Mouse (Mus musculus): Measurements from ENCODE around the gene Evi2. TPM values are rescaled to one million over a fixed set of nuclear protein-coding genes. Genes with fewer than 3 reads are reported as not detected.

The Evi2 gene
- total RNA-seq, 2 experiments from 2014 or later: 0.10 TPM

DNA sequence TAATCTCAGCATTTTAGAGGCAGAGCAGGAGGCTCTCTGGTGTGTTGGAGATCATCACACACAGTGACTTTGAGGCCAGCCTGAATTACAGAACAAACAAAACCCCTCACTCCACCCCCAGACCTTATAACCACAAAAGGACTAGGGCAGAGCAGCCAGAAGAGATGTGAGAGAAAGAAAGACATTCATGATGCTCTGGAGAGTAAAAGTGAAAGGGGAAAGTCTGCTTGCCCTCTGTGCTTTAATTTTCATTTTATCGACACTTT is 6.1 kb downstream of the Evi2 start:
- DNase-seq: no peak

DNA sequence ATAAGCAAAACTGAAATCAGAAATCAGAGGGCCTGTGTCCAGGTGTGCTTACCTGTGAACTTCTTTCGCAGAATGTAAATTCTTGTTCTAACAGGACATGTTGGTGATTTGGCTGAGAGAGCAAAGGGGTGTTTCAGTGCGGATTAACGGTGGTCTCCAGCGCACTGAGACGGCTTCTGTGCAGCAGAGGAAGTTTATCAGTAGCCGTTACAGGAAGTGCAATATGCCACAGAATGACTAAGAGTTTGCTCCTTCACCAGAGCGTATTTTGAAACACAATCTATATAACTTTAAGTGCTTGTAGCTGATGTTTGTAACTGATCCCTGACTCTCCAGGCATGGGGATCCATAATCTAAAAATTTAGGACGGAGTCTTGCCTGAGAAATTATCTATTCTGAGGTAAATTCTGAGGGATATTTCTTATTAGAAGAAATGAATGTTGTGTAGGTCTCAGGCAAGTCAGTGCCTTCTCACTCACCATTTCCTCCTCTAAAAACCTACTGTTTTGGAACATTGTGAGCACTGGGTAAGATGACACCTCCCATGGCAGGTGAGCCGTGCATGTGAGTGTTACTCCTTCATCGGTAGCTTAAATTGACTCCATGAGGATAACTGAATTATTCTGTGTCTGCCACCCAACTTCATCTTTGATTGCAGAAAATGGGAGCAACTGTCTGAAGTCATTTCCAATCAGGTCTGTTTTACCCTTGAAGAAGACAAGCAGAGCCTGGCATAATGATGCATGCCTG is 6.7 kb downstream of the Evi2 start, which contains the start of gene Evi2b:
Gene Evi2b (minus strand): TSS at position 203 of the 750 bp plus-strand sequence.
- no peak for DNase-seq

DNA sequence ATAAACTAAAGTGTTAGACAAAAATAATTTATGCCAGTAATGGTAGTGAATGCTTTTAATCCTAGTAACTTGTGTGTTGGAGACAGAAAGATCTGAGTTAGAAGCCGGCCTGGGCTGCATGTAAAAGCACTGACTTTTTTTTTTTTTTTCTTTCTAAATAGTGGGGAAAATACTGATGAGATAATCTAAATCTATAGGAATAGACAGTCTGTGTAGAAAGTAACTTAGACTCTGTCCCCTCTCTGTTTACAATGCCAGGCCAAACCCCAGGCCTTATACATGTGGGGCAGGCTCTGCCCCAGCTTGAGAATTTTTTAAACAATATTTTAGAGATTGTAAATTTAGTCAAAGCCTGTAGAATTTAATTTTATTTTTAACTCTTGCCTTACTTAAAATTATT is 7.4 kb downstream of the Evi2 start:
- DNase-seq: no peak

DNA sequence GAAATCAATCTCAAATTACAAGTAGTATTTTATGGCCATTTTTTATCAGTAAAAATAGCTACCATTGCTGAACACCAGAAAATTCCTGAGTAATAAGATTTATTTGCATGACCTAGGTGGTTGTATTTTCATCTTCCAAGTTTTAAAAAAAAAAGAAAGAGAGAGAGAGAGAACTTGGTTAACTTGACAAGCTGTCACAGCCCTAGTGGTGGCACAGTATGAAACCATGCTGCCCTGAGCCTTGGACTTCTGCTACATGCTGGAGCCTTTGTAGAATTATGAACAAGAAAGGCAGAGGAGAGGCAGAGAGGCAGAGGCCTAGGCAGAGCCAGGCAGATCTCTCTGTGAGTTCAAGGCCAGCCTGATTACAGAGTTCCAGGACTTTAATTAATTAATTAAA is 8.5 kb downstream of the Evi2 start:
- no peak for DNase-seq

DNA sequence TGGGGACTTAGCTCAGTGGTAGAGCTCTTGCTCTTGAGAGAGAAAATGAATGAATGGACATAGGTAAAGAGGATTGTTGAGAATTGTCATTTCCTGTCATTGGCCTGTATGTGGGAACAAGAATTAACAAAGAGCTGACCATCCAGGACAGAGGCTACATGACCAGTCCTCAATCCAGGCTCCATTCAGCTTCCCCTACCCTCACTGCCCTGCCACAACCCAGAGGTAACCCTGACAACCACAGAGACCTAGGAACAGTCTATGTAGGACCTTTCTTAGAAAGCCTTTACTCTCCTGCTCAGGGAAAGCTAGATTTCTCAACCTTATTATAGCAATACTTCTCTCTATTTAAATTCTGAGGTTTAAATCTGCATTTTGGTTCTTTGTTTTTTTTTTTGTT is 9.6 kb downstream of the Evi2 start:
- DNase-seq: no peak

DNA sequence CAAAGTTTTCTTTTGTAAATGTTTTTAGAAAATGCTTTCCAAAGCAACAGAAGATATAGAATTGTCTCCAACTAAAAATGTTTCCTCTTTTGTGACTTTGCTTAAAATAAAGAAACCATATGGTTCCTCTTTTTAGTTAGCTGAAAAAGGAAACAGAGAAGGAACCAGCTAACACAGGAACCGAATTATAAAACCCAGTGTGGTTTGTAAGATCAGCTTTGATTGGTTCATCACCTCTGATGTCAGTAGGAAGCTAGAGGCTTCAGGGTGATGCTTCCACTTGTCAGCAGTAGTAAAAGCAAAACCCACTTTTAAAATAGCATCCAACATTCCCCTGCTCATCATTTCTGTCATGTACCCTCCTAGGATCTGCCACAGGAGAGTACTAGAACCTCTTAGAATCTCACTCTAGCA is 10.5 kb downstream of the Evi2 start:
- no peak for DNase-seq

DNA sequence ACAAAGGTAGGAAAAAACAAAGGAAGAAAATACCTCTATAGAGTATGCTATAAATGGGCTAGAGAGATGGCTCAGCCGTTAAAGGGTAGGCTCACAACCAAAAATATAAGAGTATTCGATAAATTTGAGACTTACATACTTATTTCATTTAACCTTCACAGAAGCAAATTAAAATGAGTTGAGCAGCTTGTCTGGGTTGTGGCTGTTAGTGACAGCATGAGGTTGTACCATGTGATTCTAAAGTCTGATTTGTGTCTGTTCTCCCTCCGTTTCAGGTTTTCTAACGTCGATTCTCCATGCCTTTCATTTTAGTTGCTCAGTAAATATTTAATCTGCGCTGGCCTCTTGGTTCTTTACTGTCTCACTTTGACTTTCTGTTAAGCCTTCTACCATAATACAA is 11.1 kb downstream of the Evi2 start:
- no peak for DNase-seq

DNA sequence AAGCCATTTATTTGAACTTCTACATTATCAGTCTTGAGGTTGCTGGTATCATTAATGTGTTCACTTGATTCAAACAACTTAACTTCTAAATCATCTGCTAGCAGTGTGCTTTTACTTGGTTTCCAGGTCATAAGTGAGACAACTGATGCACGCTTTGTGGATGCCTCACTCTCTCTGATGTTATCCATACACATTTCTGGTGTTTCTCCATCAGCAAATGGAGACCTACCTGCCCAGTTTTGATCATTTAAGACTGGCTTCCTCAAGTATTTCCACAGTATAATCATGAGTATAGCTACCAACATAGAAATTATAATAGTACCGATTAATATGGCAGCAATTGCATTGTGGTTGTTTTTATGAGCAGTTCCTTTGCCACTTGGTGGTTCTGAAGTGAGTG is 14.6 kb downstream of the Evi2 start:
- DNase-seq: no peak

DNA sequence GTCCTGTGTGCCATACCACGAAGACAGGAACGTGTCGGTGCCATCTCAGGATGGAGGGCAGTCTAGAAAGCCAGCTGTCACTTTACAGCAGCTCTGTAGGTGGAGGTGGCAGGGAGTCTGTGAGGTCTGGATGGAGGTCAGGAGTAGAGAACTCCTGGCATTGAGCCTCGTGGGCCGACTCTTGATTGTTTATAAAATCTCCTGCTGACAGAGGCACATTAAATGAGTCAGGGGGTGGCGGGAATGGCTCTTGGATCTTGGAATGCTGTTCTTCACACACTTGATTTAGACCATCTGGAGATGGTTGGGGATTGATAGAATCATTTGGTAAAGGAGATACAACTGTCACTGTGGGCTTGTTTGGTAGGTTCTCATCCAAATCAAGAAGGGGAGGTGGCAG is 15.1 kb downstream of the Evi2 start:
- no peak for DNase-seq

DNA sequence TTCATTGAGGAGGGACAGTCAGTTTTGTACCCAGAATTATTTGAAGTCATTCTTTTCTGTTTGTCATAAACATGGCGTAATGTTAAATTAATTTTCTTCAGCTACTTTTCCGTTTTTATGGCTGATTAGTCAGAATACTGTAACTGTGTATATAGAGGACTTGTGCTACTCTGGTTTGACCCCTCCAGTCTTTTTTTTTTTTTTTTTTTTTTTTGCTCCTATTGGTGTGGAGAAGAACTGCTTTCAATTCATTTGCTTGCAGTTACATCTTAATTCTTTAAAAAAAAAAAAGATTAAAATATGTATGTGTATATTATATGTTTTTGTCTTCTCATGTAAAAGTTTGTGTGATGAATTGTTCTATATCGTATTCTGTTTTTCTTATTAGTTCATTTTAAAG is 18.4 kb downstream of the Evi2 start:
- DNase-seq: no peak

DNA sequence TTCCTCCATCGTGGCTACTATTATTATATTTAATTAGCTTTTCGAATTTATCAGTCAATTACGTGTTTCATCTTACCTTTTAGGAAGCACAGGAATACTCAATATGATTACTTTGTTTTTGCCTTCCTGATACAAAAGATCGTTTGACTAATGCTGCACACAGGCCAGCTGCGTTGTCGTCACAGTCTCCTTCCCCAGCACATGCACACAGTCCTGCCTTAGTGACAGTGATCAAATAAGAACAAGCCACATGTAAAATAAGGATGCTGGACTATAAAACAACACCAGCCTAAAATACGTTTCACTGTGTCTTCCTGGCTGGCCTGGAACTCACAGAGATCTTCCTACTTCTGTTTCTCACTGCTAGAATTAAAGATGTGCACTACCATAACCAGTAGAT is 25.9 kb downstream of the Evi2 start:
- no peak for DNase-seq

DNA sequence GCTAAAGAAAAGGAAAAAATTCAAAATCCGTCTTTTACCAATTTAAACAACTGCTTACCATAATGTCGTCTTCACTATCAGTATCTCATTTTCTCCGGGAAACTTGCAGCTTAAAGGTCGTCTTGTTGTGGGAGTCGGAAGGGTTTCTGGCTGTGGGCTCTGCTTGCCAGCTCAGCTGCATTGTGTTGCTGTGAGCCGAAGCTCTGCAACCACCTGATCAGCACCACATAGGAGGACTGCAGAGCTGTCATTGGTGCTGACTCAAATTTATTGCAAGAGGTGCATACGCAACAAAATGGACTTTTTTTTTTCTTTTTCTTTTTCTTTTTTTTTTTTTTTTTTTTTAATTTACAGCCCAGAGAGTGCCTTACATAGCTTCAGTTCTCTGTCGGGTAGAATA is 26.5 kb downstream of the Evi2 start, which contains the start of gene Omg:
Gene Omg (minus strand): TSS at position 240 of the 400 bp plus-strand sequence.
- no peak for DNase-seq

DNA sequence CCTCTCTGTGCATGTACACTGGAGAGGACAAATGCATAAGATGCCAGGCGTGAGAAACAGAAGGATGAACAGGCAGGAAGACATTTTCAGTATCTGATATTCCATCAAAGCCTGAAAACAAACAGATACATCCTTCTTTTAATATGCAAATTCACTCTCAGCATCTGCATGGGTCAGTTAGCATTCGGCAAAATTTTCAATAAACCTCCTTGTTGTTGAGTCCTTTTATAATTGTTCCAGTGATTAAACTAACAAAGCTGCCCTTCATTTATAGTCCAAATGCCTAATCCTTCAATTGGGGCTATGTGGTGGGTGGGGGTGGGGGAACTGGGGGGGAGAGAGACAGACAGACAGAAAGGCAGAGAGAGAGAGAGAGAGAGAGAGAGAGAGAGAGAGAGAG is 27.5 kb downstream of the Evi2 start:
- no peak for DNase-seq

DNA sequence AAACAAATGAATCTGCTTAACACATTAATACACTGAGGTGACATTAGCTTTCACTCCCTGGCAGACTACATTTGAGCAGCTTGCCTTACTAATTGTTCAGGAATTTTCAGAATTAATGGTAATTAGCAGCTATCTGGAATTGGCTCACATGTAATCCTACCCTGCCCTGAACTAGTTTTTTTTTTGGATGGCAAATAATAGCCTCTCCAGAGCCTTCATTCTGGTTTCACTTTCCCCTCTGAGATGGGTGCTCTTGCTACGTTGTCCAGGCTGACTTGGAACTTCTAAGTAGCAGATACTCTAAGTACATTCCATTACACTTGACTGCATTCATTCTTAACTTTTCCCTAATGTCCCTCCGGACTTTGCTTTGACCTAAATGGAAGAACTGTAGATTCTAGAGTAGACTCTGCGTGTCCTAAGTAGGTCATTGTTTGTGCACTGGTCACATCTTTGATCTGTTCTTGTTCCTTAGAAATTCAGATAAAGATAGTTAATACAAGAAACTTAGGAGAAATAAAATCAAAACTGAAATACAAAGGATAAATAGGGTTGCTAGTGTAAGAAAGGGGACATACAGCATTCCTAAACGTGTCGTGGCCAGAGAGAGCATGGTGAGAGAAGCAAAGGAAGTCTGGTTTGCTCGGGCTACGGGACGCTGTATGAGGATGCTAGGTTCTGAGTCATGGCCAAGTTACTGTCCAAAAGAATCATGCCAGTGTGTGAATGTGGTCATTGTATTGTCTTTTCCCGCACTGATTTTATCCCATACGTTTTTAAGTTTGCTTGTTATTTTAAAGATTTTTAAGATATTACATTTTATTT is 35.2 kb downstream of the Evi2 start:
- DNase-seq: no peak

DNA sequence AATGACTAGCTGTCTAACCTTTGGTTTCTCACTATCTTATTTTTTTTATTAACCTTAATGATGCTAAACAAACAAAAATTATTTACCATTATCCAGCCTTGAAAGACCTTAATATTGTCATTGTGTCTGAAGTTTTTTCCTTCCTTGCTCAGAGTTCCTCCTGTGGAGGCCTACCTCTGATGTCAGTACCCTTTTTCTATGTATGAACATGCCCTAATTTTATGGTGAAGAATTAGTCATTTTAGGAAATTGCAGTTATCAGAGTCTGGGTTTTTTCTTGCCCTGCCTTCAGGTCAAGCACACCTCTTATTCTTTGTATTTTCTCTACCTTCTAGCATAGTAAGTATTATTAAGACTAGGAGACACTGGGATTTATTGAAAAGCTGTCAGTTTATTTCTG is 45.7 kb downstream of the Evi2 start:
- no peak for DNase-seq

DNA sequence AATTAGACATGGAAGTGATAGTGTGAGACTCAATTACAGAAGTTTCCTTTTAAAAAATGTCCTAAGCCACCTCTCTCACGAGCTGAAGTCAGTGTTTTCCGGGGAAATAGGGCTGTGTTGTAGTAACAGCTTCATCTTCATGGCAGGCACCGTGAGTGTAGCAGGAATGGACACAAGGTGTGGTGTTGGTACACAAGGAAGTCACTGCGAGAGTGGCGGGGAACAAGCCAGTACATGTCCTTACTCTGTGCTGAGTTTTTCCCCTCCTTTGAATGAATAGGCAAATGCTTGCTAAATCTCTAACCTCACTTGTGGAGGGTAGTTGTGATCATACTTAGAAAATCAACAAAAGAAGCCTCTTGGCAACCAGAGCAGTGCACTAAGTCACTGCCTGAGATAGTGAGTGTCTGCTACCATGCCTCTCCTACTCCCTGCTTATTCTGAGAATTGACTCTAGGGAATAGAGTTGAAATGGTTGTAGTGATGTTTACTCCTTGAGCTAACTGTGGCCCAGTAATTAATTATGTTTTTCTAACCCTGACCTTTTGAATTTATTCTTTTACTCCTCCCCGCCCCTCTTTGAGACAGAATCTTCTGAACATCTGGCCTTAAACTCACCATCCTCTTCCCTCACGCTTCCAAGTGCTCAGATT is 46.4 kb downstream of the Evi2 start:
- DNase-seq: no peak

DNA sequence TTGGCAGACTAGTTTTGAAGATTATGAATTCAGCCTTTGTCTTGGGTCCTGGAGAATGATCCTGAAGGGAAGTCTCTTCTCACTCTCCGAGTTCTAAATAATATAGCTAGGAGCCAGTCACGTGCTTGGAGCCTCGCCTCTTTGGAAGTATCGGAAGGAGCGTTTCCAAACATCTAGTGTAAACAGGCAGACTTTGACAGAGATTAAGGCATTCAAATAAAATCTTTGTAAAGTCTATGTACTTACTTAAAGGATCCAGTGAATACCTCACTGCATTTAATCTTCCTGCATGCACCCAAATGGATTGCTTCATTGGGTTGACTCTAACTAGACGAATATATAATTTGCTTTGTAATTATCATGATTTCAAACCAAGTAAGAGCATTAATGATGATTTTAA is 47.0 kb downstream of the Evi2 start:
- DNase-seq: no peak

DNA sequence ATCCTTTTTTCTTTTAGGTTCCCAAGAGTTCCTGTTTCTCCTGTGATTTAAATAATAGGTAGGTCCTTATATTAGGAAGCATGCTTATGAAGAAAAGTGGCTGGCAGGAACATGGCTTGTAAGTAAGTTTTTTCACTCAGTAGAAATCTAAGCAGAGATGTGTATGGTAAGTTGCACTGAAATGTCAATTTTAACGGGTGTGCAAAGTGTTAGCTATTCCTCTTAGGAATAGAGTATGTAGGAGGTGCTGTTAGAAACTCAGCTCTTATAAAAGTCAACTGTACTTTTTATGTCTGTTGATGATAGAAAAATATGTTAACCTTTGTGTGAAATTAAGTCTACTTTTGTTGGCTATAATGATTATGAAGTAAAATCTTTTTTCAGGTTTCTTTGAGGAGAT is 62.3 kb downstream of the Evi2 start:
- DNase-seq: no peak

Other genes with a start within 250 kb of the Evi2 start
- not detected for gene Gm9964, start 233.7 kb downstream of the Evi2 start, total RNA-seq (2021)
- gene Nf1, start 190.9 kb downstream of the Evi2 start, total RNA-seq (2021): 10 to 100 TPM; 60.4 to 69.7 TPM
- 1 to 10 TPM; 5.4 to 5.6 TPM for gene Omg, start 26.5 kb downstream of the Evi2 start, total RNA-seq (2021)
- 1 to 10 TPM in 1 of 2 experiments, under 1 TPM in 1; 0.66 to 1.3 TPM for gene Evi2b, start 6.8 kb downstream of the Evi2 start, total RNA-seq (2021)
- gene Evi2a, start within 50 bp of the Evi2 start, total RNA-seq (2021): 1 to 10 TPM; 2.3 to 2.5 TPM
- 1 to 10 TPM; 2.4 to 2.7 TPM for gene Rab11fip4, start 60.6 kb upstream of the Evi2 start, total RNA-seq (2021)